Mouse (Mus musculus) left cerebral cortex, postnatal 10 days (tissue): ENCODE measurements around the gene Plpp2. TPM values are rescaled to one million over a fixed set of nuclear protein-coding genes. Genes with fewer than 3 reads are reported as not detected.

Experiments
- DNase-seq, 2 experiments: peaks; one replicate each; pipeline ENCODE4 v3.0.0; 2021 to 2022; ENCODE audit warnings: low spot score in 2 of 2, mixed read lengths in 1 of 2; ENCODE audit errors: extremely low spot score in 1 of 2
- intact Hi-C: fragments of 180-260 bp; cut with DNase I; formaldehyde crosslinking; loops from one replicate; pipeline ENCODE4 v1.15.1; 2025
- total RNA-seq, 2 experiments: library from RNA; stranded (reverse); gene quantifications; 2 replicates each; pipeline ENCODE4 v1.2.3; 2021

Gene Plpp2
- total RNA-seq, 2 experiments from 2014 or later: 3.2 to 3.7 TPM

- intact Hi-C loops: no loop called here
- DNase-seq: no peak
Observed at GRCm38 (mm10) chr10:79536461-79537080, 3.0 kb upstream of the Plpp2 start.

- intact Hi-C loops: no loop called here
Observed at GRCm38 (mm10) chr10:79535431-79535830, 1.8 kb upstream of the Plpp2 start.

GRCm38 (mm10) chr10:79534426-79534825 lies 830 bp upstream of the Plpp2 start:
- intact Hi-C loops: no loop called here
- no peak for DNase-seq

More at GRCm38 (mm10) chr10:79535431-79535830, 1.8 kb upstream of the Plpp2 start:
- no peak for DNase-seq

GRCm38 (mm10) chr10:79532678-79533077 lies 918 bp downstream of the Plpp2 start:
- intact Hi-C loops: no loop called here
- DNase-seq: no peak

- DNase-seq: no peak
- intact Hi-C loops: no loop called here
Observed at GRCm38 (mm10) chr10:79531593-79531992, 2.0 kb downstream of the Plpp2 start.

GRCm38 (mm10) chr10:79530721-79531120 lies 2.9 kb downstream of the Plpp2 start:
- DNase-seq: no peak

GRCm38 (mm10) chr10:79530241-79530640 lies 3.4 kb downstream of the Plpp2 start:
- intact Hi-C loops: no loop called here
- no peak for DNase-seq

More at GRCm38 (mm10) chr10:79530721-79531120, 2.9 kb downstream of the Plpp2 start:
- intact Hi-C loops: no loop called here

GRCm38 (mm10) chr10:79528081-79528480 lies 5.5 kb downstream of the Plpp2 start:
- DNase-seq: no peak
- intact Hi-C loops: no loop called here

GRCm38 (mm10) chr10:79527453-79527845 lies 6.1 kb downstream of the Plpp2 start:
- intact Hi-C loops: no loop called here
- no peak for DNase-seq

- intact Hi-C loops: no loop called here
- no peak for DNase-seq
Observed at GRCm38 (mm10) chr10:79526661-79527452, 6.7 kb downstream of the Plpp2 start.

GRCm38 (mm10) chr10:79525456-79526325 lies 7.9 kb downstream of the Plpp2 start:
- intact Hi-C loops: no loop called here
- no peak for DNase-seq

GRCm38 (mm10) chr10:79524433-79524832 lies 9.2 kb downstream of the Plpp2 start:
- DNase-seq: no peak
- intact Hi-C loops: no loop called here

- intact Hi-C loops: no loop called here
- no peak for DNase-seq
Observed at GRCm38 (mm10) chr10:79506709-79507108, 26.9 kb downstream of the Plpp2 start.

- intact Hi-C loops: no loop called here
- no peak for DNase-seq
Observed at GRCm38 (mm10) chr10:79502830-79503644, 30.6 kb downstream of the Plpp2 start.

GRCm38 (mm10) chr10:79496701-79497288 lies 36.8 kb downstream of the Plpp2 start:
- no peak for DNase-seq
- intact Hi-C loops: no loop called here

- no peak for DNase-seq
- intact Hi-C loops: no loop called here
Observed at GRCm38 (mm10) chr10:79495886-79496285, 37.7 kb downstream of the Plpp2 start.
